Mouse (Mus musculus) neutrophil, adult 5-6 weeks (primary cell): ENCODE data around the gene Coro2b. TPM values are rescaled to one million over a fixed set of nuclear protein-coding genes. Genes with fewer than 3 reads are reported as not detected.

Source experiments
- ATAC-seq: fragments of 151-379, 151-347 bp; 2 replicates; pipeline ENCODE4 v1.8.0; 2017; ENCODE audit warnings: mild to moderate bottlenecking, moderate TSS enrichment; ENCODE audit not compliant: insufficient number of reproducible peaks, poor library complexity, low FRiP score, severe bottlenecking; ENCODE audit errors: extremely low read depth
- total RNA-seq: library from RNA; stranded (forward); fragments of 200-1000 nt; gene quantifications from 2 replicates; pipeline ENCODE4 v1.2.3, GENCODE M21; 2017

The Coro2b gene
- total RNA-seq, 1 experiment from 2014 or later, result not detected

DNA sequence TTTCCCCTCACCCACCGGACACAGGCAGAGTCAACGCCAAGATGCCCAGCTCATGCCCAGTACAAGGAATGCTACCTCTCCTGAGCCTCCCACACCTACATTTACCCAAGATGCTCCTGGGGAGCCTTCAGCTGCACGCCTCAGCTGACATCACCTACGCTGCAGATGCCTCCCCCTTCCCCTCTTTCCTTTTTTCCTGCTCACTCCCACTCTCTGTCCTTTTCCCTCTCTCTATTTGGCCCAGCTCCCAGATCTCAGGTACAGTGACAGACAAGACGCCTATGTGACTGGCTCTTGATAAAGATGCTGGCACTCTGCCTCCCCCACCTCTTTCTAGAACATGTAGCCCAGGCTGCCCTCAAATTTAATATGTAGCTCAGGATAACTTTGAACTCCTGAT, 45.2 kb downstream of the Coro2b start:
- no peak for ATAC-seq

DNA sequence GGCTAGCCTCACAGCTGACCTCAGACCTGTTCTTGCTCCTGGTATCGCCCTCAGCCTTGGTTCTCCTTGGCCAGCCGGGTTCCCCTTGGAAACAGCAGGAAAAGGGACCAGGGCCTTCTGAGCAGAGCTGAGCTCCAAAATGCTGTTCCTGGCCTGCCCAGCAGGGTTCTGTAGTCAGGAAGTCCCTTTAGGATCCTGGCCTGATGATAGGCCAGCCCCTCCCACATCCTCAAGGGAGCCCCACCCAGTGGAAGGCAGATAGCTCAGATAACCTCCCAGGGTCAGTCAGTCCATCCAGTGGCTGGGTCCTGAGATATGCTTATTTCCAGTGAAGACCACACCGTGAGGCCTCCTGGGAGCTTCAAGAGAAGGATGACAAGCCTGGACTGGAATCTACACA, 45.7 kb downstream of the Coro2b start:
- no peak for ATAC-seq

DNA sequence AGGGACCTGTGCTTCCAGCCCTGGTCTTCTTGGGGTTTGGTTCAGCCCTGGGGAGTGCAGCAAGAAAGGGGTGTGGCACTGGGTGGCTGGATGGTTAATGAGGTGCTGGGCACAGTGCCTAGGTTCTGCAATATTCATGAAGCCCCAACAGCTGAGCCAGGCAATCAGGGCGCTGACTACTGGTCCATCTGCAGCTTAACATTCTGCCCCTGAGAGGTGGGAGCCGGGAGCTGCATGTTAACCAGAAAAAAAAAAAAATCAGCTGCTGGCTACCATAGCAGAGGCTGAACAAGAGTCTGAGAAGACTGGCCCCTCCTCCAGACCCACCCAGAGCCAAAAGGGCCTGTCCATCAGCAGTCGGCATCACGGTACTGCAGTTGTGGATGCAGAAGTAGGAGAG, 52.7 kb downstream of the Coro2b start:
- no peak for ATAC-seq

DNA sequence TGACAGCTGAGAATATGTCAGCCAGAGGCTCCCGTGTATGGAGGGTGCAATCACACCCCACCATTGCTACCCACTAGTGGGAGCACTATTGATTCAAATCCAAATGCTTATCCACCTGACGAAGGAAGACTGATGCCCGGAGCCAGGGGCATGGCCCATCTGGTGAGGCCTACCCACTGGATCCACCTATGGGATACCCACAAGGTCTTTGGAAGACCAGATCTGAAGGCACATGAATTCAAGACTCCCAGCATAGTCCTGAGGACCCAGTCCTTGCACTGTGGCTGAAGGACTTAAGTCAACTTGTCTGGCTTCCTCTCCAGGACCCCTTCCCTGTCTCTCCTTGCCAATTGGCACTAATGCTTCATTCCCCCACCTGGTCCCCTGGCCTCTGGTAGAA, 54.1 kb downstream of the Coro2b start:
- no peak for ATAC-seq

DNA sequence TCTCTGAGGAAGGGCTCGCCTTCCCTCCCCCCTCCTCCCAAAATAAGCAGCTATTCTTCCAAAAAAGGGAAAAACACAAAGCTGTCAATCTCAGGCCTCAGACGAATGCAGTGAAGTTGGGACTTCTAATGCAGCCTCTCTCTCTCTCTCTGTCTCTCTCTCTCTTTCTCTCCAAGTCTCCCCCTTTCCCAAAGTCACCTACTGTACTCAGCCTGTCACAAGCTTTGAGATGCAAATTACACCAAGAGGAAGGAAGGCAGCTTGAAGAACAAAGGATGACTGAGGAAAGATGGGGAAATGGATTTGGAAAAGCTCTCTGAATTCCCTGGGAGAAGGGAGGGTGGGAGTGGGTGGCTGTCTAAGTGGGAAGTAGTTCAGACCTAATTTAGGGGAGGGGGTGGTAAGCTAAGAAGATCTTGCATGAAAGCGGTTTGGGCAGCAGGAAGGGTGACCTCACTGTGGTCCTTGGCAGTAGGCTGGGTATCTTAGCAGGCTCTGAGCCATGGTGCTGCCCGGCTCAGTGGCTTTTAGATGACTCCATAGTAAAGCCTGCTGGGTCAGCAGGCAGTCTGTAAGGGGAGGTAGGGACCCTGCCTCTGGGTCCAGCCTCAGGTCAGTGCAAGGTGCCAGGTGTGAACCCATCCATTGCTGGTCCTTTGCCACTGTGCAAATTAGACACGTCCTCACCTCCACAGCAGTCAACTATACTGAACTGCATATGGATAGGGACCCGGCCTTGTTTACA, 55.8 kb downstream of the Coro2b start:
- no peak for ATAC-seq

DNA sequence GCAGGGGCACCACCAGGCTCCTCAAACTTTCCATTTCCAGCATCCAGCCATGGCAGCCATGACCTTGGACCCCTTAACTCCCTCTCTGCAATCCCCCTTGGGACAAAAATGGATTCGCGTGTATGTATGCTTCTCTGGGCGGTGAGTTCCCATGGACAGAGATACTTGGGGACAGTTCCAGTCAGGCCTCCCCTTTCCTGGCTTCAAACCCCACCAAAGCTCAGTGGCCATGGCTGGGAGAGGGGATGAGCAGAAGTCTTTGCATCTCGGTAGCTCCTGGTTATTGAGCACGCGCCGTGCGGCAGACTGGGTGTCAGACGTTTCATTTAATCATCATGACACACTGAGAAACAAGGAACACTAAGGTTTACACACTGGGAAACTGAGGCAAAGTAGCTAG, 56.7 kb downstream of the Coro2b start:
- ATAC-seq, result no peak

DNA sequence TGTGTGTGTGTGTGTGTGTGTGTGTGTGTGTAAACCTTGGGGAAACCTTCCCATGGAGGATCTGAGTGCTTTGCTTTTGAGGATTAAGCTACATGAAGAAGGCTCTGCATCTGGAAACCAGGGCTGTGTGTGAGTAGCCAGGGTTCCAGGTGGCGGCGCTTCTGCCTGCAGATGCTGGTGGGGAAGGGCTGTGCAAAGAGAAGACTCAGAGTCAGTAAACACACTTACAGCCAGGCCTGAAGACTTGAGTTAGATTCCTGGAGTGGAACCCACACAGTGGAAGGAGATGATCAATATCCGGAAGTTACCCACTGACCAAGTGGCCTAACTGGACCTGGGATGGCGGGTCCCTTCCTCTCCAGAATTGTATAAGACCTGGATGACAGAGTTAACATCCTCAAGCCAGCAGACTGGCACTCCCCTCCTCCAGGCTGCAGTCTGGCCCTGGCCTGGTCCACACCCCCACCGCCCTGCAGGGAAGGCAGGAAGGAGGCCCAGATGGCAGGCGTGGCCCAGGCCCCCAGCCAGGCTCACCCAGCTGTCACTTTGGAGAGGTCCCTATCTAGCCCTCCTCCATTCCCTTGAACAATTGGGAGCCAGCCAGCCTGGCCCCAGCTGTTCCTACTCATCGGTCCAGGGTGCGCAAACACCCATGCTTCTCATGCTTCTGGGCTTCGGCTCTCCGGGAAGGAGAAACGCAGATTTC, 59.9 kb downstream of the Coro2b start:
- no peak for ATAC-seq

DNA sequence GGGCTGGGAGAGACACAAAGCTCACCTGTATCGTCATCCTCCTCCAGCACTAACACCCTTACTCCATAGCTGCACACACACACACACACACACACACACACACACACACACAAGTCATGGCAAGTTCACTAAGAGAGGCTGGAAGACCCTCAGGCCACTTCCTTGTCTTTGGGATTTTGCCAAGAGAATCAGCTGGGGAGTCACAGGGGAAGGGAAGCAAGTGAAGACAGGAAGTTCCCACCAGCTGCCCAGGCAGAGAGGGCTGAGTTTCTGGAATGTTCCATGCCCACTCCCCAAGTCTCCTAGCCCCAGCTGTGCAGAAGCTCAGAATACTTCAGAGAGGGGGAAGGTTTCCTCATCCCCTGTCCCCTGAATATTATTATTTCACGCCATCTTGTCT, 62.6 kb downstream of the Coro2b start:
- ATAC-seq, result no peak

DNA sequence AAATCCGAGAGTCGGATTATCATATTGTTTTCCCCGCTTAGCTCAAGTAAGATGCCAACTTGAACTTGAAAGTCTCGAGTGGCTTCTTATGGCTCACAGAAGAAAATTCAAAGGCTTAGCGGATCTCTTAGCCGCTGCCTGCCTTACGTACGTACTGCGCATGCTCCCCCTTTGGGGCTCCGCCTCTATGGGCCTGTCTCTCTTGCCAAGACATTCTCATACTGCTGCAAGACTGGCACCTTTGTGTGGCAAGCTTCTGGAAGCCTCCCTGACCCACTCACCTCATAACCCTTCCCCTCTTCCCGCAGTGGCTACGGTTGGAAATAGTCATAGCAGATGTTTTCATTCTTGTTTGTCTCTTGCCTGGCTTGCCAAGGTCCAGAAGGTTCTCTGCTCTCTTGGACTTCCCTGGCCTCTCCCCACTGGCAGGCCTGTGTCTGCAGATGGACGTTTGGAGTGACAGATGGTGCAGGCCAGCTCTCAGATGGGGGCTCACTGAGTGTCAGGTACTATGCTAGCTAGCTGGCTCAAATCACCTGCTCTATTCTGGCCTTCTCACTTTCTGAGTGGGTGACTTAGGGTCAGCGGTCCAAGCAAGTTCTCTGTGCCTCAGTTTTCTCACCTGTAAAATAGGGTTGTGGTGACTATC, 65.2 kb downstream of the Coro2b start:
- no peak for ATAC-seq

DNA sequence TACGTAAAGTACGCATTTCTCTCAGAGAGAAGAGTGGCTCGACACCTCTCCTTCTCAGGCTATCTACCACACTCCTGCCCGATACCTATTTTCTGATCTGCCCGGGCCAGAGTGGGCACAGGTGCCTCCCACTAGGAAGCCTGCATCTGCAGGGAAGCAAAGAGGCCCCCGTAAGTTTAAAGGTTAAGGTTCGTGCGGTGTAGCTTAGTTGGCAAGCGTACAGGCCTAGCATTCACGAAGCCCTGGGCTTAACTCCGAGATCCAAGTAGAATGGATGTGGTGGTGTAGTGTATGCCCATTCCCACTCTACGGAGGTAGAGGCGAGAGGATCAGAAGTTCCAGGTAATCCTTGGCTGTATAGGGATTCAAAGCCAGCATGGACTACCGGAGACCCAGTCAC, 65.8 kb downstream of the Coro2b start:
- no peak for ATAC-seq

DNA sequence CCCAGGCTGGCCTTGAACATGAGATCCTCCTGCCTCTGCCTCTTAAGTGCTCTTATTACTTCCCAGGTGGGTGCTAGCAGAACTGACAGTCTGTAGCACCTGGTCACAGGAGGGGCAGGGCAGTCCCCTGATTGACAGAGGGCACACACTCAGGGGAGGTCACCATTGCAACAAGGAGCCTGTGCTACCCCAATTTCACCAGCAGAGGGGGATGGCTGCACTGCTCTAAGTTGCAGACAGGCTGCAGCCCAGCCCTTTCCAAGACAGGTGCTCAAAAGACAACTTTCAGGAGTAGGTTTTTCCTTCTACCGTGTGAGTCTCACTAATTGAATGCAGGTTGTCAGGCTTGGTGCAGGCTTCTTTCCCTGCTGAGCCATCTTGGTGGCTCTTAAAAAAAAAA, 66.4 kb downstream of the Coro2b start:
- peak; percentile 41; the same call in 1 of the 2 replicates for ATAC-seq

DNA sequence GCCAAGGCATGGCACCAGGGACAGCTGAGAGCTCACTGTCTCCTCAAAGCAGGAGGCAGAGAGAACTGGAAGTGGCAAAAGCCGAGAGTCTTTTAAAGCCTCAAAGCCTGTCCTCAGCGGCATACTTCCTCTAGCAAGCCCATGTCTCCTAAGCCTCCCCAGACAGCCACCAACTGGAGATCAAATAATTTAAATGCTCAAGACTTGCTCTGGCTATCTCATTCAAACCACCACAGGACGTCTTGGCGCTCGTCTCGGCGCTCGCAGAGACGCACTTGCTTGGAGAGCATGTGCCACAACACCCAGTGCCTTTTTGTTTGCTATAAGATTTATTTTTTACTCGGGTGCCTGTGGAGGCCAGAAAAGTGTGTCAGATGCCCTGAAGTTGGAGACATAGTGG, 67.1 kb downstream of the Coro2b start:
- no peak for ATAC-seq

DNA sequence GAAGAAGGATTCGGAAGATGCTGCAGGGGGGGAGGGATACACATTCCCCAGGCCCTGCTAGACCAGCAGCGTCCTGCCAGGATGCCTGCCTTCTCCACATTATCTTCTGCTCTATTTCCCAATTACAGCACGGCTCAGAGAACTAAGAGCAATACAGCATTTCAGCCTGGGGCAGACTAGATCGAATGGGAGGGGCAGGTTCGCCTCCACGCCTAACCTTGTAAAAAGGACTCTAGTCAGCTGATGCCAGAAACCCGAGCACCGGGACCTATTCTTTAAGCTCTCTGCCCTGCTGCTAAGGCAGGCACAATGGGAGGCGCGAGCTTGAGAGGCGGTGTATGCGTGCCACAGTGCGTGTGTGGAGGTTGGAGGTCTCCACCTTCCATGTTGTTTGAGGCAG, 67.7 kb downstream of the Coro2b start:
- ATAC-seq, result no peak

DNA sequence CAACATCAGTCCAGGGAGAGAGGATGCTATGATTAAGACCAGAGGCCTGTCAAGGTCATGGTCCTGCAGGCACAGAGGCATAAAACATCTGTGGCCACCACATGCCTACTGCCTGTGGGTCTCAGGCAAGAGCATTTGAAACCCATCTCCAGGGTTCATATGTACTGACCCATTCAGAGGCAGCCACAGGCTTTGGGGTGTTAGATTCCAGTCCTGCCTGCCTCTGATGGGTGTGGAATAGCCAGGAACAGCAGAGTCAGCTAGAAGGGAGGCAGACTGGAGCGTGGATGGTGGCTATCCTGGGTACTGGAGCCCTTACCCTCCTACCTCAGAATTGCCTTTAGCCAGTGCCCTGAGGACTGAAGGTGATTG, 69.4 kb downstream of the Coro2b start:
- ATAC-seq, result no peak

DNA sequence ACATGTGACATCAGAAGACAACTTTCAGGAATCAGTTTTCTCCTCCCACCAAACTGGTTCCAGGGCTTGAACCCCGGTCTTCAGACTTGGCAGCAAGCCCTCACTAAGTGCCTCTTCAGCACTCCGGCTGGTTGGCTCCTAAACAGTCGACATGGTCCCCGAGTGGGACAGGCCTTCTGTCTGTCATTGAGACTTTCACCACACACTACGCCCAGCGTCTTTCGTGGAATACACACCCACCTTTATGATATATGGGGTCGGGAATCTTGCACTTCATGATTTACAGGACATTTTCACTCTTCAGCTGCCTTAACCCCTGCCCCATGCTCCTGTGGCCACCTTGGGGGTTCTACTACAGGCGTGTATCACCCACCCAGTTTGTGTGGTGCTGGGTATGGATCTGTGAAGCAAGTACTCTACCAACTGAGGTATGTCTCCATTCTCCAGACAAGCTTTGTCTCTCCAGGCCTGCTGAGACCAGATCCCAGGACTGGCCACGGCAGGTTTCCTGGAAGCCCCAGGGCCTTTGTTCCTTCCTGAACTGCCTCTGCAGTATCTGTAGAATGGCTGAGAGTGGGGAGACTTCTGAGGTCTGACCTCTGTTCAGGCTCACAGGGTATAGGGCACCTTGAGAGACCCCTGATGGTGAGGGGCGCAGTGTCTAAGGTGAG, 70.0 kb downstream of the Coro2b start:
- no peak for ATAC-seq

DNA sequence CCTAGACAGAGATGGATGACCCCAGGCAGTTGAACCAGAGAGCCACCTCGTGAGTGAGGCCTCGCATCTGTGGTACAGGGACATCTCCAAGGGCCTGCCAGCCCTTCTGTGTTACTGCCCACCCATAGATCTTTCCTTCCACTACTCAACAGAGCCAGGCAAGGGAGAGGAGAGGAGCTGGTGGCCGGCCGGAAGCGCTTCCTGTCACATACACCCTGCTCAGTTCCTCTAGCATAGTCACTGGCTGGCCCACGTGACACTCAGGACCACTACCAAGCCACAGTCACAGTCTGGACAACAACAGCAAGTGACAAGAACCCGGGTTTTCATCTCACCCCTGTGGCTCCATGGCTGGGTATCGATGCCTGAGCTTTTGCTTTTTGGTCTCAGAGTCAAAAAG, 70.8 kb downstream of the Coro2b start:
- no peak for ATAC-seq

DNA sequence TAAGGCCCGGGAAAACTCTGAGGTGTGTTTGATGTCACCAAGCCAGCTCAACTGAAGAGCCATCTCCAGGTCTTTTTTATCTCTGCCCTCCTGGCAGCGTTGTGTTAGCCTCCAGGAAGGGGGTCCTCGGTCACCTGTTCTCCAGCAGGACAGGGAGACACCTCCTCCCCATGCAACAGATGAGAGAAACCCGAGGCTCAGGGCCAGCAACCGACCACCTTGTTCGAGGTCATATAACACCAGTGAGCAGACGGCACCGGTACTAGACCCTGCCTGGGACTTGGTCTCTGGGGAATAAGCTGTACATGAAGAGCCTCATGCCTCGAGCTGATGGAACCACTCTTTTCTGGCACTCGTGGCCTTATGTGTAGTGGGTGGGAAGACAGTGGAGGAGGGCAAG, 72.1 kb downstream of the Coro2b start:
- no peak for ATAC-seq

DNA sequence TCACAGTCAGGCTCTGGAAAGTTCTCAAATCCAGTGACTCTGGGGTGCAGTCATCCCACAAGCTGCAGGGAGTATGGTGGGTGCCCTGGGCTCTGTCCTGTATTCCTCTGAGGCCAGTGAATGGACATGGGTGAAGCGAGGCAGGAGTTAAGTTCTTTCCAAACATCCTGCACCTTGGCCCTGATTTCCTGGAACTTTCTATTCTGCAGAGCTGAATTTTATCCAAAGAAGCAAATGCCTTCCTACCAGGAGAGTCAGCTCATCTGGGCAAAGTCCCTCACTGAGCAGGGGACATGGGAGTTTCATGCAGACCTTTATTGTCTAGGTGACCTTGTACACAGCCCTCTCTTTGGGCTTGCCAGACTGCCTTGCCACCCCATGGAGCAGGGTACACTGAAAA, 75.1 kb downstream of the Coro2b start:
- no peak for ATAC-seq

DNA sequence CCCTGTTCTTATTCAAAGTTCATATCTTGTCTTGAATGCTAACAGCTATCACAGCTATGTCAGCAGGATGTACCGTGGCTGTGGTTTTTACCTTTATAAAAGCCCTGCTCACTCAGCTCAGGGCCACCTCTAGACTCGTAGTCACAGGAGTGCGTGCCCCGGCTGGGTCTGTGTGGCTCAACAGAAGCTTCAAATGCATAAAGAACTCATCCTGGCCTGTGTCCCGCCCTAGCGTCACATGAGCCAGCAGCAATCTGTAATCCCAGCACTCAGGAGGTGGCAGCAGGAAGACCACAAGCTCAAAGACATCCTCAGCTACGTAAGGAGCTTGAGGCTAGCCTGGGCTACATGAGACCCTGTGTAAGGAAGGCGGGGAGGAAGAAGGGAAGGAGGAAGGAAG, 75.7 kb downstream of the Coro2b start:
- ATAC-seq, result no peak

DNA sequence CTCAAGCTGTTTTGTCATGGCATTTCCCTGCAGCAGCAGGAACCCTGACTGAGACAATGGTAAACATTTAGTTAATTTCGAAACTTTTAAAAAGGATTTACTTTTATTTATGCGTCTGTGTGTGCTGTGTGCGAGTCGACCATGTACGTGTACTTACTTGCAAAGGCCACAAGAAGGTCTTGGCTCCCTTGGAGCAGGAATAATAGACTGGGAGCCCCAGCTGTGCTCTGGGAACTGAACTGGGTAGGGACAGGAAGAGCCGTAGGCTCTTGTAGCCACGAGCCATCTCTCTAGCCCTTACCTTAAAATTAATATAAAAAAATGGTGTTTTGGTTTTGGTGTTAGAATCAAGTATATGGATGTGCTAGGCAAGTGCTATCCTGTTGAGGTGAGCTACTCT, 76.8 kb downstream of the Coro2b start:
- ATAC-seq, result no peak
